Mouse (Mus musculus): ENCODE measurements around the gene Nab2. TPM values are rescaled to one million over a fixed set of nuclear protein-coding genes. Genes with fewer than 3 reads are reported as not detected.
A peak's percentile ranks its signal among the peaks of the same experiment; 100 is the strongest.

Gene Nab2
- polyA plus RNA-seq, 1 experiment from 2014 or later = 10.1 TPM

- peak within 1 kb of the TSS; percentile 96 for H3K4me2 ChIP-seq (ENCODE audit: low read depth, low read length)
- H3K4me3 ChIP-seq (replicated peaks; ENCODE audit: low read length) = peak within 1 kb of the TSS; percentile 87
- no peaks in the 10 kb centered on the region for H3K36me3 ChIP-seq (ENCODE audit: control insufficient read depth, insufficient read depth, low read length)
- H3K27me3 ChIP-seq (ENCODE audit: control insufficient read depth, insufficient read depth, low read length) = no peaks in the 10 kb centered on the region
- 0% methylated on average over 25 of the region's 32 CpGs for WGBS
- peak; percentile 77 for ATAC-seq (ENCODE audit: insufficient read depth, low FRiP score)
- H3K9ac ChIP-seq (ENCODE audit: low read length) = peak within 1 kb of the TSS; percentile 95
- H3K9me3 ChIP-seq (replicated peaks; ENCODE audit: control insufficient read depth, low read length) = no peaks in the 10 kb centered on the region
- peak within 1 kb of the TSS; percentile 100 for H3K27ac ChIP-seq (ENCODE audit: low read length)
- peaks cover 46% of the 10 kb centered on the region for H3K4me1 ChIP-seq (ENCODE audit: control insufficient read depth, insufficient read depth, low read length)
These were observed 47.8 kb downstream of the Nab2 start, which contains the start of gene Lrp1 for GRCm38 (mm10) chr10:127620406-127621190. TSS of gene Lrp1 (minus strand) at chr10:127621148.

- no peaks in the 10 kb centered on the region for H3K36me3 ChIP-seq (ENCODE audit: control insufficient read depth, insufficient read depth, low read length)
- peaks cover 52% of the 10 kb centered on the region for H3K4me1 ChIP-seq (ENCODE audit: control insufficient read depth, insufficient read depth, low read length)
- no peaks in the 10 kb centered on the region for H3K9me3 ChIP-seq (replicated peaks; ENCODE audit: control insufficient read depth, low read length)
- peak overlapping the region; percentile 95 for H3K27ac ChIP-seq (ENCODE audit: low read length)
- 6% methylated on average over 12 of the region's 12 CpGs for WGBS
- H3K27me3 ChIP-seq (ENCODE audit: control insufficient read depth, insufficient read depth, low read length) = no peaks in the 10 kb centered on the region
- H3K4me2 ChIP-seq (ENCODE audit: low read depth, low read length) = peak overlapping the region; percentile 96
- H3K9ac ChIP-seq (ENCODE audit: low read length) = peak overlapping the region; percentile 95
- H3K4me3 ChIP-seq (replicated peaks; ENCODE audit: low read length) = peak overlapping the region; percentile 87
- ATAC-seq (ENCODE audit: insufficient read depth, low FRiP score) = no peak
These were observed 48.4 kb downstream of the Nab2 start for GRCm38 (mm10) chr10:127619941-127620405.

- Histone ChIP-seq H3K9ac (ENCODE audit: low read length) (peak overlapping the region; percentile 95), H3K4me2 (ENCODE audit: low read depth, low read length) (peak overlapping the region; percentile 96), H3K27ac (ENCODE audit: low read length) (peak overlapping the region; percentile 95), H3K27me3 (ENCODE audit: control insufficient read depth, insufficient read depth, low read length) (no peaks in the 10 kb centered on the region), H3K4me3 (replicated peaks; ENCODE audit: low read length) (peak overlapping the region; percentile 87), H3K36me3 (ENCODE audit: control insufficient read depth, insufficient read depth, low read length) (no peaks in the 10 kb centered on the region), H3K4me1 (ENCODE audit: control insufficient read depth, insufficient read depth, low read length) (peaks cover 59% of the 10 kb centered on the region), H3K9me3 (replicated peaks; ENCODE audit: control insufficient read depth, low read length) (no peaks in the 10 kb centered on the region)
- WGBS = 28% methylated on average over 8 of the region's 8 CpGs
- no peak for ATAC-seq (ENCODE audit: insufficient read depth, low FRiP score)
These were observed 49.1 kb downstream of the Nab2 start for GRCm38 (mm10) chr10:127619119-127619721.

DNA sequence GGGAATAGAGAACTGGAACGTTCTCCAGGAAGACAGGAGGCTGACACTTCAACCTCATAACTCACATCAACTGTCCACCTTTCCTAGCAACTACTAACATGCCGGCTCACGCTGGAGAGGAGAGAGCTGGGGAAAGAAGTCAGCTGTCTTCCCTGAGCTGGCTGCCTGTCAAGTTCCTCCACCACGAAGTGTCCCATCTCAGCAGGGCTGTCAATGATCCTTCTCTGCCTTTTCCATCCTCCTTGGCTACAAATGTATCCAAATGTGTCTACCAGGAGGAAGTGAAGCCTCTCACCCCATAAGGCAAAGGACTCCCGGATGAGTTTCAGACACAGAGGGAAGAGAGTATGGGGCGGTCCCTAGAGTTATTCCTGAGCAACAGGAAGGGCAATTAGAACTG lies 50.2 kb downstream of the Nab2 start:
- WGBS = 25% methylated on average over 6 of the region's 6 CpGs
- peak overlapping the region; percentile 95; the same call in 1 of the 2 replicates for H3K27ac ChIP-seq (ENCODE audit: low read length)
- peak overlapping the region; percentile 87; the same call in 1 of the 2 replicates for H3K4me3 ChIP-seq (replicated peaks; ENCODE audit: low read length)
- ATAC-seq (ENCODE audit: insufficient read depth, low FRiP score) = no peak
- peak overlapping the region; percentile 96 for H3K4me2 ChIP-seq (ENCODE audit: low read depth, low read length)
- no peaks in the 10 kb centered on the region for H3K27me3 ChIP-seq (ENCODE audit: control insufficient read depth, insufficient read depth, low read length)
- no peaks in the 10 kb centered on the region for H3K9me3 ChIP-seq (replicated peaks; ENCODE audit: control insufficient read depth, low read length)
- peaks cover 66% of the 10 kb centered on the region for H3K4me1 ChIP-seq (ENCODE audit: control insufficient read depth, insufficient read depth, low read length)
- no peaks in the 10 kb centered on the region for H3K36me3 ChIP-seq (ENCODE audit: control insufficient read depth, insufficient read depth, low read length)
- H3K9ac ChIP-seq (ENCODE audit: low read length) = peak overlapping the region; percentile 95; the same call in 1 of the 2 replicates

- Histone ChIP-seq H3K9me3 (replicated peaks; ENCODE audit: control insufficient read depth, low read length) (no peaks in the 10 kb centered on the region), H3K4me3 (replicated peaks; ENCODE audit: low read length) (no peak overlapping the region), H3K27me3 (ENCODE audit: control insufficient read depth, insufficient read depth, low read length) (no peaks in the 10 kb centered on the region), H3K9ac (ENCODE audit: low read length) (peak overlapping the region; percentile 54), H3K4me1 (ENCODE audit: control insufficient read depth, insufficient read depth, low read length) (peaks cover 69% of the 10 kb centered on the region), H3K36me3 (ENCODE audit: control insufficient read depth, insufficient read depth, low read length) (no peaks in the 10 kb centered on the region), H3K27ac (ENCODE audit: low read length) (peak overlapping the region; percentile 22; the same call in 1 of the 2 replicates), H3K4me2 (ENCODE audit: low read depth, low read length) (0 out of 2 replicates have a peak overlapping the region, but pooled peaks have one; percentile 96)
- 42% methylated on average over 4 of the region's 4 CpGs for WGBS
- no peak for ATAC-seq (ENCODE audit: insufficient read depth, low FRiP score)
These were observed 51.1 kb downstream of the Nab2 start for GRCm38 (mm10) chr10:127617294-127617693.

DNA sequence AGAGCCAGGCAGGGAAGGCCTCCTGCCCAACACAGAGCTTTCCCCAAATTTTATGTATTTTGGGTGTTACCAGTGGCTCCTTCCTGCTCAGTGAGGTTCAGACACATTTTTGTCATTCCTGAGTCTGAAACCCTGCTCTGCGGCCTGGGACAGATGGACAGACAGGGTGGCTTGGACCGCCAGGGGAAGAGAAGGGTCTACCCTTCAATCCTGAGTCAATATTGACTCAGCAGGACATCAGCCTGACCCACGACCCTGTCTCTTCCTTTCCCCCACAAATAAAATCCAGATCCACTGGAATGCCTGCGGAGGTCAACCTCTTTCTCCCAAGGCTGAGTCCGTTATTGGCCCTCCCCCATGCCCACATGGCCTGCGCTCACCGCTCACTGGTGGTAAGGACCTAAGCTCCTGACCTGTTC lies 52.1 kb downstream of the Nab2 start:
- Histone ChIP-seq H3K4me2 (ENCODE audit: low read depth, low read length) (0 out of 2 replicates have a peak overlapping the region, but pooled peaks have one; percentile 6), H3K9me3 (replicated peaks; ENCODE audit: control insufficient read depth, low read length) (no peaks in the 10 kb centered on the region), H3K9ac (ENCODE audit: low read length) (peak overlapping the region; percentile 54), H3K4me3 (replicated peaks; ENCODE audit: low read length) (no peak overlapping the region), H3K4me1 (ENCODE audit: control insufficient read depth, insufficient read depth, low read length) (peaks cover 72% of the 10 kb centered on the region), H3K36me3 (ENCODE audit: control insufficient read depth, insufficient read depth, low read length) (peaks cover 8% of the 10 kb centered on the region; the same call in 1 of the 2 replicates), H3K27ac (ENCODE audit: low read length) (peak overlapping the region; percentile 84), H3K27me3 (ENCODE audit: control insufficient read depth, insufficient read depth, low read length) (no peaks in the 10 kb centered on the region)
- WGBS = 50% methylated on average over 7 of the region's 7 CpGs
- ATAC-seq (ENCODE audit: insufficient read depth, low FRiP score) = no peak

DNA sequence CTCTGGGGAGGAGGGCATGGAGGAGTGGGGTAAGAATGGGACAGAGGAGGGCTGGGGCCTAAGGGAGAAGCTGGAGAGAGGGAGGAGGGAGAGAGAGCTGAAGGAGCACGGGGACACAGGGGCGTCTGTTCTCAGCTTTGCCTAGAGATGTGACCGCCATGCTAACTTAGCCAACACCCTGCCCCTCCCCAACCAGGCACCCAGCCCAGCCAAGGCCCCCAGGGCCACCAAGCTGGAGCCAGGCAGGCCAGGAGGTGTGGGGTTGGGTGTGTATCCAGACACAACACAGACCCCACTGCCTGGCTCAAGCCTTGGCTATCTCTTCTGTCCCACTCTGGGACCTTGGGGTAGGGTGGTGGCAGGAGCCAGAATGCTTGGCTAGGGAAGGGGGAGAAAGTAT lies 52.8 kb downstream of the Nab2 start:
- peak overlapping the region; percentile 6; the same call in 1 of the 2 replicates for H3K4me2 ChIP-seq (ENCODE audit: low read depth, low read length)
- H3K4me1 ChIP-seq (ENCODE audit: control insufficient read depth, insufficient read depth, low read length) = peaks cover 72% of the 10 kb centered on the region
- ATAC-seq (ENCODE audit: insufficient read depth, low FRiP score) = no peak
- peaks cover 12% of the 10 kb centered on the region for H3K36me3 ChIP-seq (ENCODE audit: control insufficient read depth, insufficient read depth, low read length)
- no peak overlapping the region for H3K4me3 ChIP-seq (replicated peaks; ENCODE audit: low read length)
- no peaks in the 10 kb centered on the region for H3K9me3 ChIP-seq (replicated peaks; ENCODE audit: control insufficient read depth, low read length)
- no peaks in the 10 kb centered on the region for H3K27me3 ChIP-seq (ENCODE audit: control insufficient read depth, insufficient read depth, low read length)
- peak overlapping the region; percentile 54 for H3K9ac ChIP-seq (ENCODE audit: low read length)
- 39% methylated on average over 3 of the region's 3 CpGs for WGBS
- H3K27ac ChIP-seq (ENCODE audit: low read length) = peak overlapping the region; percentile 84

DNA sequence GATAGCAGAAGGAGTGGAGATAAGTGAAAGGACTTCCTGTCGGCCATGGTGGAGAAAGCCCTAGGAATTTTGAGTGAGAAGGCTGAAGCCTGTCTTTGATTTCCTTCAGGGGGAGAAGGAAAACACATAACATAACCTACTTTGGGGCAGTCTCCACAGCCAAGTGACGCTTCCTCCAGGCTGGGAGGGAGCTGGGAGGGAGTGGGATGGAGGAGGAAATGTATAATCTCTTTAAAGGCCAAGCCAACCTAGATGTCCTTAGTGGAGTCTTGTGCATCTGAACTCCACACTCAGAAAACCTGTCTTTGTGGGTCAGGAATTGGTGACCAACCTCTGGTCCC lies 53.4 kb downstream of the Nab2 start:
- Histone ChIP-seq H3K27me3 (ENCODE audit: control insufficient read depth, insufficient read depth, low read length) (no peaks in the 10 kb centered on the region), H3K27ac (ENCODE audit: low read length) (peak overlapping the region; percentile 84), H3K36me3 (ENCODE audit: control insufficient read depth, insufficient read depth, low read length) (peaks cover 16% of the 10 kb centered on the region), H3K4me3 (replicated peaks; ENCODE audit: low read length) (no peak overlapping the region), H3K4me2 (ENCODE audit: low read depth, low read length) (peak overlapping the region; percentile 44; the same call in 1 of the 2 replicates), H3K4me1 (ENCODE audit: control insufficient read depth, insufficient read depth, low read length) (peaks cover 75% of the 10 kb centered on the region), H3K9me3 (replicated peaks; ENCODE audit: control insufficient read depth, low read length) (no peaks in the 10 kb centered on the region), H3K9ac (ENCODE audit: low read length) (peak overlapping the region; percentile 54)
- WGBS = 39% methylated on average over 2 of the region's 2 CpGs
- ATAC-seq (ENCODE audit: insufficient read depth, low FRiP score) = no peak

All from stomach, embryonic 16.5 days (tissue).